In genomic region chr1:35951082-35951481, GRCm38 (mm10) we compare ENCODE assay signal across 18 mouse cellular contexts.
A peak's percentile ranks its signal among the peaks of the same experiment; 100 is the strongest.
DNase-seq lines count a peak whose midpoint lies in the region; ATAC-seq lines count a peak whose summit lies in the region.
"Had no signal": no experiment of that assay in that cellular context is flagged by ENCODE, and none has a peak within 500 bp of the region (broad histone marks: within the 10 kb centered on the region; RNA-seq: fewer than 3 reads in every experiment).

No protein-coding gene starts in this region.

- no peaks in the 10 kb centered on the region for H3K27me3 ChIP-seq in forebrain, embryonic 14.5 days (replicated peaks; ENCODE audit: control insufficient read depth, insufficient read depth, low read length)
- no peaks in the 10 kb centered on the region for H3K27me3 ChIP-seq in forebrain, embryonic 10.5 days (ENCODE audit: poor library complexity, severe bottlenecking)
- H3K27me3 ChIP-seq: heart, embryonic 13.5 days; neural tube, embryonic 13.5 days had no signal

- 45% methylated on average over 4 of the region's 4 CpGs for WGBS in forebrain, embryonic 14.5 days
- WGBS in forebrain, embryonic 10.5 days = 74% methylated on average over 4 of the region's 4 CpGs

- H3K36me3 ChIP-seq in forebrain, embryonic 14.5 days (ENCODE audit: control insufficient read depth, insufficient read depth, low read length) = no peaks in the 10 kb centered on the region
- H3K36me3 ChIP-seq in forebrain, embryonic 10.5 days (replicated peaks) = no peaks in the 10 kb centered on the region
- H3K36me3 ChIP-seq: neural tube, embryonic 13.5 days had no signal

- intact Hi-C loops in left cerebral cortex, postnatal 25 days (cut with DNase I) = no loop called here

- no peak overlapping the region for H3K27ac ChIP-seq in forebrain, embryonic 14.5 days (ENCODE audit: low read depth, low read length)
- H3K27ac ChIP-seq in forebrain, embryonic 10.5 days = no peak overlapping the region
- H3K27ac ChIP-seq: heart, embryonic 13.5 days; left cerebral cortex, adult 2 months; neural tube, embryonic 13.5 days had no signal

- H3K4me2 ChIP-seq in forebrain, embryonic 14.5 days (ENCODE audit: low read length) = no peak overlapping the region
- H3K4me2 ChIP-seq: heart, embryonic 13.5 days; neural tube, embryonic 13.5 days had no signal

- no peak overlapping the region for H3K4me3 ChIP-seq in forebrain, embryonic 14.5 days (ENCODE audit: low read depth, low read length)
- no peak overlapping the region for H3K4me3 ChIP-seq in forebrain, embryonic 10.5 days
- H3K4me3 ChIP-seq: heart, embryonic 13.5 days; left cerebral cortex, adult 2 months; neural tube, embryonic 13.5 days had no signal

- H3K9ac ChIP-seq in forebrain, embryonic 14.5 days (ENCODE audit: low read length) = no peak overlapping the region
- H3K9ac ChIP-seq: heart, embryonic 13.5 days; neural tube, embryonic 13.5 days had no signal

- no peaks in the 10 kb centered on the region for H3K4me1 ChIP-seq in forebrain, embryonic 14.5 days (ENCODE audit: control insufficient read depth, insufficient read depth, low read length)
- H3K4me1 ChIP-seq in forebrain, embryonic 10.5 days = peaks cover 7% of the 10 kb centered on the region; the same call in 1 of the 2 replicates
- H3K4me1 ChIP-seq: neural tube, embryonic 13.5 days had no signal

- ATAC-seq in forebrain, embryonic 14.5 days = no peak
- no peak for ATAC-seq in cerebellum, adult (ENCODE audit: insufficient number of reproducible peaks, low FRiP score, low TSS enrichment)
- ATAC-seq: hindbrain, embryonic 16.5 days had no signal

- H3K9me3 ChIP-seq in forebrain, embryonic 14.5 days (replicated peaks; ENCODE audit: control insufficient read depth, low read length) = no peaks in the 10 kb centered on the region
- H3K9me3 ChIP-seq in forebrain, embryonic 10.5 days = peaks cover 6% of the 10 kb centered on the region; the same call in 1 of the 2 replicates
- H3K9me3 ChIP-seq: neural tube, embryonic 13.5 days had no signal

- peak; percentile 48 for DNase-seq in forebrain, embryonic 14.5 days (ENCODE audit: low spot score)
- no peak for DNase-seq in forebrain, embryonic 10.5 days (ENCODE audit: extremely low spot score, low spot score)
- DNase-seq in right cerebral cortex, adult 2 months (ENCODE audit: low spot score in 2 of 2) = peak; percentile 31 to 47
- DNase-seq in right cerebral cortex, postnatal 14 days = no peak
- DNase-seq in left cerebral cortex, postnatal 25 days (ENCODE audit: low spot score in 2 of 2) = peak; percentile 36 to 65
- DNase-seq in thymus, postnatal 14 days = no peak
- no peak for DNase-seq in embryo, embryonic 11 days
- DNase-seq: adrenal gland, postnatal 10 days; cerebellum, postnatal 25 days; gastrocnemius, postnatal 14 days; kidney, adult 9 months; lung, postnatal 10 days; midbrain, embryonic 14.5 days had no signal

Comparison
In these comparisons a context has a peak if more than half of its experiments do, and no peak if none do; other contexts are left out.
1. DNase-seq: peak in forebrain, embryonic 14.5 days (single experiment), right cerebral cortex, adult 2 months (2 of 2) and left cerebral cortex, postnatal 25 days (2 of 2); none in forebrain, embryonic 10.5 days (single experiment), right cerebral cortex, postnatal 14 days (single experiment), thymus, postnatal 14 days (single experiment) and embryo, embryonic 11 days (single experiment).